Comparison of ENCODE assay signal across 8 mouse cellular contexts in genomic region chr7:70346010-70346536, GRCm38 (mm10). TPM values are rescaled to one million over a fixed set of nuclear protein-coding genes. Genes with fewer than 3 reads are reported as not detected.
DNase-seq lines count a peak whose midpoint lies in the region; ATAC-seq and TF ChIP-seq lines count a peak whose summit lies in the region.

No protein-coding gene starts in this region.

- H3K4me2 ChIP-seq in intestine, embryonic 16.5 days (ENCODE audit: low read depth, low read length) = peak overlapping the region; percentile 86
- H3K4me2 ChIP-seq in liver, embryonic 12.5 days = peak overlapping the region; percentile 51

- peak overlapping the region; percentile 44 for H3K9ac ChIP-seq in intestine, embryonic 16.5 days (ENCODE audit: low read depth, low read length)
- no peak overlapping the region; the same call in 1 of the 2 replicates for H3K9ac ChIP-seq in liver, embryonic 12.5 days

- no peaks in the 10 kb centered on the region for H3K36me3 ChIP-seq in intestine, embryonic 16.5 days (ENCODE audit: control insufficient read depth, insufficient read depth, low read length)
- no peaks in the 10 kb centered on the region for H3K36me3 ChIP-seq in liver, embryonic 12.5 days

- peak; percentile 35; the same call in 1 of the 2 replicates for TF ChIP-seq CTCF in cortical plate, adult 2 months (IDR thresholded peaks at IDR 0.05; ENCODE audit: extremely low read depth, insufficient read depth, low read length)

- H3K9me3 ChIP-seq in intestine, embryonic 16.5 days (ENCODE audit: control insufficient read depth, low read length) = no peaks in the 10 kb centered on the region
- H3K9me3 ChIP-seq in liver, embryonic 12.5 days (replicated peaks) = no peaks in the 10 kb centered on the region

- peak overlapping the region; percentile 48; the same call in 1 of the 2 replicates for H3K27ac ChIP-seq in cortical plate, adult 2 months (ENCODE audit: insufficient read depth, low read length)
- H3K27ac ChIP-seq in intestine, embryonic 16.5 days (ENCODE audit: low read length) = no peak overlapping the region
- no peak overlapping the region for H3K27ac ChIP-seq in liver, embryonic 12.5 days

- H3K4me1 ChIP-seq in cortical plate, adult 2 months (ENCODE audit: control insufficient read depth, insufficient read depth, low read length) = no peaks in the 10 kb centered on the region
- H3K4me1 ChIP-seq in intestine, embryonic 16.5 days (ENCODE audit: control insufficient read depth, insufficient read depth, low read length) = peaks cover 17% of the 10 kb centered on the region; the same call in 1 of the 2 replicates
- no peaks in the 10 kb centered on the region for H3K4me1 ChIP-seq in liver, embryonic 12.5 days

- peak; percentile 68 for ATAC-seq in intestine, embryonic 16.5 days
- peak; percentile 55 for ATAC-seq in liver, embryonic 12.5 days
- no peak; the same call in 1 of the 2 replicates for ATAC-seq in frontal cortex, adult (ENCODE audit: low TSS enrichment)

- no peaks in the 10 kb centered on the region for H3K27me3 ChIP-seq in intestine, embryonic 16.5 days (replicated peaks; ENCODE audit: control insufficient read depth, insufficient read depth, low read length)
- peaks cover 93% of the 10 kb centered on the region for H3K27me3 ChIP-seq in liver, embryonic 12.5 days (replicated peaks)

- peak; percentile 39 for DNase-seq in cerebellum, adult 11 months
- no peak for DNase-seq in cerebellum, adult 9-10 months
- DNase-seq in heart, adult 18-20 months = peak; percentile 82 to 89
- peak; percentile 83 for DNase-seq in neural tube, embryonic 10.5 days (ENCODE audit: extremely low spot score, low spot score)

- peak overlapping the region; percentile 17; the same call in 1 of the 2 replicates for H3K4me3 ChIP-seq in cortical plate, adult 2 months (ENCODE audit: insufficient read depth, low read length)
- H3K4me3 ChIP-seq in intestine, embryonic 16.5 days (ENCODE audit: low read length) = peak overlapping the region; percentile 48
- H3K4me3 ChIP-seq in liver, embryonic 12.5 days = peak overlapping the region; percentile 3; the same call in 1 of the 2 replicates

- 4% methylated on average over 35 of the region's 35 CpGs for WGBS in intestine, embryonic 16.5 days
- 1% methylated on average over 34 of the region's 35 CpGs for WGBS in liver, embryonic 12.5 days (ENCODE audit: insufficient replicate concordance)

- TF ChIP-seq POLR2A in cortical plate, adult 2 months (IDR thresholded peaks at IDR 0.05; ENCODE audit: extremely low read depth, insufficient read depth, low read length) = no peak

RNA-seq across cellular contexts. Expression of gene Nr2f2, which starts 20.5 kb away (rescaled TPM):
- 13.8 and 21.2 TPM in 2 replicates for polyA plus RNA-seq in cortical plate, adult 2 months (2012; rRNA removed)
- 10 to 100 TPM; 13.6 to 14.8 TPM for total RNA-seq in heart, adult 18-20 months (2021)
- 22.2 and 24.6 TPM in 2 replicates for polyA plus RNA-seq in intestine, embryonic 16.5 days (2015; fragmentation: Nextera tagmentation; extraction: Ambion mirVana)
- 23.3 and 26.8 TPM in 2 replicates for polyA plus RNA-seq in liver, embryonic 12.5 days (2016; fragmentation: Nextera tagmentation; extraction: Ambion mirVana)
